Mouse (Mus musculus) gastrocnemius, postnatal 10 days (tissue): Measurements from ENCODE around the gene Gm44805. TPM values are rescaled to one million over a fixed set of nuclear protein-coding genes. Genes with fewer than 3 reads are reported as not detected.
"Not testable (repeated sequence)": the region's sequence is repeated elsewhere in the genome, so short reads cannot be mapped to it uniquely, and the experiment has no call there.

Source experiments
- DNase-seq: peaks from one replicate; pipeline ENCODE4 v3.0.0; 2021; ENCODE audit warnings: mixed read lengths
- total RNA-seq, 2 experiments: library from RNA; stranded (reverse); gene quantifications; 2 replicates each; pipeline ENCODE4 v1.2.3; 2021

The Gm44805 gene
- total RNA-seq, 2 experiments from 2014 or later: not detected

DNA sequence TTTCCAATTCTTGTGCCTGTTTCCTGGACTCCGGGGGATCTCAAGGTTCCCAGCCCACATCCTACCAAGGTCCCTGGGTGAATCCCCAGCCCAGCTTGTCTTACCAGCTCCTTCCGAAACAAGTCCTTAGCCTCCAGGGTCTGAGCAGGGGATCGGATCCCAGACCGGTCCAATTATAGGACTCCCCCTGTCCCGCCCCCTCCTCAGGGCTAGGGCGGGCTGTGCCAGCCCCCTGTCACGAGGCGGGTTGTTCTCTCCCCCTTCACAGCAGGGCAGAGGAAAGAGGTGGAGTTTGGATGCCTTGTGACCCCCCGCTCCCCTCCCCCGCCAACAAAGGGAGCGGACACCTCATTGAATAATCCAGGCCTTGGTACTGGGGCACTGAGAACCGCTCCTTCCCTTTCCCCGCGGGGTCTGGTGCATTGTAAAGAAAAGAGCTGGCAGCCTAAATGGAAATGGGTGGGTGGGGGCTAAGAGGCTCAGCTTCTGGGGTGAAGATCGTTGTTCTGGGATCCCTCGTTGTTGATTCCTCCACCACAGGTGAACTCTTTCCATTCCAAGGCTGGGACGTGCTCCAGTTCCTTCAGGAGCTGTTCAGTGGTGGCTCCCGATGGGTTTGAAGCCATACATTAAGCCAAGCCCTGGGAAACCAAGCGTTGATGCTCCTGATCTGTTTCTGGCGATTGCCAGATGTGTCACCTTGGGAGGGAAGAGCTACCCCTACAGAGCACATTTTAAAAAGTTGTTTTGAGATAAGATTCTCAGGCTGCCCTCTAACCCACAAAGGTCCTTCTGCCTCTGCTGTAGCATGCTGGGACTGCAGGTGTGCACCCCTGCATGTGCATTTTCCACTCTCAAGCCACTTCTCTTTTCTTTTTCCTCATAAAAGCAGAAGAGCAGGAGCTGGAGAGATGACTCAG, 17.9 kb upstream of the Gm44805 start, which contains the start of gene Apoe:
TSS of gene Apoe (minus strand) at position 282 of the 920 bp plus-strand sequence.
- DNase-seq: peak; percentile 39

- no peak for DNase-seq
Measured at GRCm38 (mm10) chr7:19697949-19698906, 17.0 kb upstream of the Gm44805 start.

DNA sequence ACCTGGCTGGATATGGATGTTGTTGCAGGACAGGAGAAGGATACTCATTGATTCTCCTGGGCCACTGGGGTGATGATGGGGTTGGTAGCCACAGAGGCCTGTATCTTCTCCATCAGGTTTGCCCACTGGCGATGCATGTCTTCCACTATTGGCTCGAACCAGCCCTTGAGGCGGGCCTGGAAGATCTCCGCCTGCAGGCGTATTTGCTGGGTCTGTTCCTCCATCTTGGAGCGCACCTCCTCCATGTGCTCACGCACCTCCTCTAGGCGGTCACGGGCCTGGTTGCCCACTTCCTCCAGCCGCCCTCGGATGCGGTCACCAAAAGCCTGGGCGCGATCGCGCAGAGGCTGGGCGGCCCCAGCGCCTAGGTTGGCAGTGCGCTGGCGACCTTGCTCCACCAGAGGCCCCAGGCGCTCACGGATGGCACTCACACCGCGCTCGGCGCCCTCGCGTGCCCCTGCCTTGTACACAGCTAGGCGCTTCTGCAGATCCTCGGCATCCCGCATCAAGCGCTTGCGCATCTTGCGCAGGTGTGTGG, 15.2 kb upstream of the Gm44805 start:
- DNase-seq: no peak

DNA sequence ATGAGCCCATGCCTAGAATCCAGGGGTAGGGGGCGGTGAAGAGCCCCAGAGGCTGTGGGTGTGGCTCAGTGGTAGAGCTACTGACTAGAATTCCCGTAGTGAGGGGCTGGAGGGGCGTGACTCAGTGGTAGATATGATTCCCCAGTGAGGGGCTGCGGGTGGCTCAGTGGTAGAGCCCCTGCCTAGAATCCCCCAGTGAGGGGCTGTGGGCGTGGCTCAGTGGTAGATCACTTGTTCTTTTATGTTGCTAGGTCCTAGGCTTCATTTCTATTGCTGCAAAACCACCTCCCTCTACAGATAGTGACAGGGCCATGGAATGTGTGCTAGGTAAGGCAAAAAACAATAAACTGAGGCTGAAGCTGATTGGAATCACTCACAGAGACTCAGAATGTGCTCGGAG, 14.7 kb upstream of the Gm44805 start:
- no peak for DNase-seq

DNA sequence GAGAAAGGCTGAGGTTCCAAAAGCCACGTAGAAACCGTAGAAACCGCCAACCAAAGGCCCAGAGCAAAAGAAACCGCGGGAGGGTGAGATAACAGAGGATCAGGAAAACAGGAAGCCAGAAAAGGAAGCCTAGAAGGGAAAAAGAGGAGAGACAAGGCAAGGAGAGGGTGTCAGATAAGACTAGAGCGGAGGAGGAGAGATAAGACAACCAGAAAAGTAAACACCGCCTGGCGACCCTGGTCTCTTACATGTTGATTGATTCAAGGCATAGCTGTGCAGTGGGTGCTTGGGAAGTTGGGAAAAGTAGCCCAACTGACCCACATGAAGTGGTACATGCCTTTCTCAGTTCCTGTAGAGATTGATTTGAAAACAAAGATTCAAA, 14.0 kb upstream of the Gm44805 start:
- no peak for DNase-seq

DNA sequence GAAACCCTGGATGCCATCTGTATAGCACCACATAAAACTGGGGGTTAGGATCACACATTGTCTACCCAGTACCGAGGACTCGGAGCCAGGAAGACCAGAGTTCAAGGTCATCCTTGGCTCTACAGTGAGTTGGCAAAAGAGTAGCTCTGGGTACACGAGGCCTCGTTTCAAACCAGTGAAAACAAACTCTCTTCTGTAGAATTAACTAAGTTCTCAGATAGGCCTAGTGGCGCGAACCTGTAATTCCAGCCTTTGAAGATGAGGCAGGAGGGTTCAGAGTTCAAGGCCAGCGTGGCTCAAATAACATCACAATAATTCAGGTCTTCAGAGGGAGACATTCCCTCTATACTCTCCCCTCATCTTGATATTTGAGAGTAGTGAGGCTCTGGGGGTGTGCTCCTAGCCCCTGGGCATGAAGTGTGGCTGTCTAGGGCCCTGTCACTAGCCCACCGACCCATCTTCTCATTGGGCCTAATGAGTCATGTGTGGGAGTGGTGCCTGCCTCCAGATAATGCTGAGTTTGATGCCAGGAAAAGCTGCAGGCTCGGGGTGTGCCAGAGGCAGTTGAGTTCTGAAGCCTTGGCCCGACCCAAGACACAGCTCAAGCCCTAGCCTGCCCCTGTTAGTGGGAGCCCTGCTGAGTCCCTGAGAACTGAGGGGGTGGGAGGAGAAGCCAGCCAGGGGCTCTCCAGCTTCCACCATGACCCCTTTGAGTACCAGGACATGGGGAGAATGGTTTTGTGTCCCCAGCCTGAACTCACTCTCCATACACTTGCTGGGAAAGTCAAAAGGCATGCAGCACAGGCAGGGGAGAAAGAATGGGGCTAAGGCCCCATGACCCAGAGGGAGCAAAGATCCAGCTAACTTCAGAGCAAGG, 13.4 kb upstream of the Gm44805 start:
- DNase-seq: no peak

- DNase-seq: peak; percentile 38
Measured at GRCm38 (mm10) chr7:19693421-19693820, 12.2 kb upstream of the Gm44805 start.

DNA sequence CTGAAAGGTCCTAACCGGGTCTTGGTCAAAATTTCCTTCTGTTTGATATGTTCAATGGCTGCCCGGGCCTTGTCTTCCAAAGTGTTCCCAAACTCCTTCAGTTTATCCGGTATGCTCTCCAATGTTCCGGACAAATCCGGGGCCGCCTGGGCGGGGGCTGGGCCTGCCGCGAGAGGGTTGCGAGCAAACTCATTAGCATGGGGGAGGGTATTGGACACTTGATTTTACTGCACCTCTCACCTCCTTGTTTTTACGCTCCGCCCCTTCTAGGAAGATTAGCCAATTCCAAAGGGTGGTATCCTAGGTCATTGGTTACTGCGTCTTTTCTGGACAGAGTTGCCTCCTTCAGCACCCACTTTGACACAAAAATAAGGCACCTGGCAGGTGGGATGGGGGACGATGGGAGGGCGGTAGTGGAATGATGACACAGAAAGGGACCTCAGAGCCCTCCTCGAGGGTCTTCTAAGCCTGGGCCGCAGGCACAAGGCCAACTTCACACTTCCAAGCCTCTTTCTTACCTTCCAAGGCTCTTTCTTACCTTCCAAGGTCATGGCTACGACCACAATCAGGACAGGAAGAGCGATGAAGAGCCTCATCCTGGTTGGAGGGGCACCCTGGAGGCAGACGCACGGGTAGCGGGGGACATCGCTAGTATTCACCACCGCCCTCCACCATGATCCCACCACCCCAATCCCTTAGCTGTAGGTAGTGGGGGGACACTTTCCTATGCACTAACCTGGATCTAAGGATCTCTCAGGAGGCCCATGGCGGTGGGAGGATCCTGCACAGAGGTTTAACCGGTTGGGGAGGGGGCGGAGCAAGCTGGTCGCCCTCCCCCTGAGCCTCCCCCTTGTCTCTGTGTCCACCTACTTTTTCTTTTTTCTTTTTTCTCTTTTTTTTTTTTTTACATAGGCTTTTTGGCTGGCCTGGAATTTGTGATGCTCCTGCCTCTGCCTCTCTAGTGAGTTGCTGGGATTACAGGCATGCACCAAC, 10.9 kb upstream of the Gm44805 start, which contains the start of gene Apoc1:
TSS of gene Apoc1 (minus strand) at position 788 of the 993 bp plus-strand sequence.
- no peak for DNase-seq

DNA sequence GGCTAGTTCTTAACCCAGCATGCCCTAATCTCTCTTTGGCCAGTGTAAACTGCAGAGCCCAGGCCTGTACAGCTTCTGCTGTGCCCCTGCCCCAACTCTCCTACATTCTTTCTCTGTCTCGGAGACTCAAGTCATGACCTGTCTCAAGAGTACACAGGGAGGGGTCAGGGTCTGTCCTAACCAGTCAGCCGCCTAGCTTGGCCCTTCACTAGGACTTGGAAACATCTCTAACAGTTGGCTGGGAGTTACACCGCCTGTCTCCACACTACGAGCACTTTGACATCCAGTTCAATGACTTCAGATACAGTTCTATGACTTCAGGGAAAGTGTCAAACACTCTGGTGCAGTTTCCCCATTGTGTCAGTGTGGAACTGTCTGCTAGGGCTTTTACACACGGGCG, 10.2 kb upstream of the Gm44805 start:
- no peak for DNase-seq

DNA sequence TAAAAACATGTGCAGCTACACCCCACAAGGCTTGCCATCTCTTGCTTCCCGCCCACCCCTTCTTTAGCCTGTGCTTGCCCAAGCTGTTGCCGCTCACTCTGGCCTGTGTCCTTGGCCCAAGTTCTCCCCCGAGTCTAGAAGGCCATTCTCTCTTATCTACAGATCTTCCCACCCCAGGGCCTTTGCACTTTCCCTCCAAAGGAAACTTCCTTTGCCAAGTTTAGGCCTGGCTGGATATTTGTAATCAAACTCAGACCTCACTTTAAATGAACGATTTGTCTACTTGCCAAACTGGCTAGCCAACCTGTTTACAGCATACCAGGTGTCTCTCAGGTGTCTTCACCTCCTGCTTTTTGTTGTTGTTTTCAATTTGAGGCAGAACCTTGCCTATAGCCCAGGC, 9.6 kb upstream of the Gm44805 start:
- DNase-seq: no peak

GRCm38 (mm10) chr7:19688611-19689010, 7.4 kb upstream of the Gm44805 start:
- no peak for DNase-seq

GRCm38 (mm10) chr7:19688101-19688500, 6.9 kb upstream of the Gm44805 start:
- DNase-seq: no peak

- not testable (repeated sequence) for DNase-seq
Measured at GRCm38 (mm10) chr7:19686927-19687583, 5.8 kb upstream of the Gm44805 start.

DNA sequence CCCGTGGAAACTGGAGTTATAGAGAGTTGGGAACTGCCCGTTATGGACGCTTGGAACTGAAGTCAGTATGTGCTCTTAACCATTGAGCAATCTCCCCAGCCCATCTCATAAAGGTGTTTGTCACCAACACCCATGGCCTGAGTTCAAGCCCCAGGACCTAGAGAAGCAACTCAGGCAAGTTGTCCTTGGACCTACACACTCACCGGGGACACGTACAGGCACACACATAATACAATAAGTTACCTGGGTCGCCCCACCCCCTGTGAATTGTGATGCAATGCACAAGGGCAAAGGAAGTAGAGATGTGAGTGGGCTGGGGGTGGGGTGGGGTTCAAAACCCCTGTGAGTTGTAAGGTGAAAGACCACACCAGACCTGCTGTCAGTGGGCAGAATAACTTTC, 5.3 kb upstream of the Gm44805 start:
- DNase-seq: no peak

DNA sequence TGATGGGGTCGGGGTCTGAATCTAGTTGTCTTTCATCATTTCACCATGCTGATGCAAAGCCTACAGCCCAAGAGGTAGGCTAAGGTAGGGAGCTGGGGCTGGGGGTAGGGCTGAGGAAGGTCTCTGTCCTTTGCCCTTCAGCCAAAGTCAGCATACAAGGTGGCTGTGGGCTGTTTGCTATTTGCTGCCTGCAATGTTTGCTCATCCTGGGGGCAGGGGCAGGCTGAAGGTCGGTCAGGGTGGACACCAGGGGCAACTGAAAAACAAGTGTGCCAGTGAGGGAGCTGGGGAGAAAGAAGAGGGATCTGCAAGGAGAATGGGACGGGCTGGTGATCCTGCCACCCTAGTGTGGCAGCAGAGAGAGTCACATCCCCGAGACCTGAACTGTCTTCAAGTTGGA, 4.2 kb upstream of the Gm44805 start:
- DNase-seq: no peak

DNA sequence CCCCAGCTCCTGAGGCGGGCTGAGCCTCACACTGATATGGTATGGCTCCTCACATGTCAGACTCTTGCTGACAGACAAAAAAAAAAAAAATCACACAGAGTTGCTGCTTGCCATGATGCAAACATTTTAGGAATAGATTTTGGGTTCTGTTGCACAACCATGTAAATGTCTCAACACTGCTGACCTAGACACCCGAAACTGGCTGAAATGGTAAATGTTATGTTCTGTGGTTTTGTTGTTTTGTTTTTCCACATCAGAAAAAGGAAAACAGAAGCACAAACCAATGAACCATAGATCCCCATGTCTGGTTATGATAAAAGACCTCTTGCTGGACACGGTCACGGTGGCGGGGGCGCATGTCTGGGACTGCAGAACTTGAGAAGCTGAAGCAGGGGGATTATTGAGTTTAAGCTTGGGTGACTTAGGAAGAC, 2.6 kb upstream of the Gm44805 start:
- DNase-seq: no peak

- no peak for DNase-seq
Measured at GRCm38 (mm10) chr7:19682979-19683378, 1.8 kb upstream of the Gm44805 start.

DNA sequence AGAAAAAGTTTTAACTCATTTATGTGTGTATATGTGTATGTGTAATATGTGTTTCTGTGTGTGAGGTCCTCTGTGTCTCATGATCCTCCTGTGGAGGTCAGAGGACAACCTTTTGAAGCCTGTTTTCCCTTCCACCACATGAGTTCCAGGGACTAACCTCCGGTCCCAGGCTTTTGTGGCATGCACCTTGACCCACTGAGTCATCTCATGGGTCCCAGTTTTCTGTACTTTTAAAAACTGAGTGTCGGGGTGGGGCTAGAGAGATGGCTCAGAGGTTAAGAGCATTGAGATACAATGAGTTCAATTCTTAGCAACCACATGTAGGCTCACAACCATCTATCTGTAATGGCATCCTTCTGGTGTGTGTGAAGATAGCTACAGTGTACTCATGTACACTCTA, 521 bp downstream of the Gm44805 start:
- no peak for DNase-seq

DNA sequence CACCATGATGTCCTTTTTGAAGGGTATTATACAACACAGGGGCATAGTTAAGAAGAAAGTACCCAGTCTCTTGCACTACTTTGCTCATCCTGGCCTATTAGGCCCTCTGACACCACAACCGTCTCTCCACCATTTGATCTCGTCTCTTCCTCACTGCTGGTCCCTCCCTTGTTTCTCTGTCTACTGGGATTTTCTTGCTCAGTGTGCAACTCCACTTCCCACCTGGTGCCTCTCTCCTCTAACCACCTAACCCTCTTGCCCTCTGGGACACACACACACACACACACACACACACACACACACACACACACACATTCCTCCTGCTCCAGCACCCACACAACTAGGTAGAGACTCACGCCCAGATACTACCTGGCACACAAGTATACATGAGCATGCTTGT, 2.3 kb downstream of the Gm44805 start:
- DNase-seq: no peak

- DNase-seq: no peak
Measured at GRCm38 (mm10) chr7:19677872-19678271, 3.4 kb downstream of the Gm44805 start, which contains the start of gene Apoc2. Gene Apoc2, minus strand, starts transcription at chr7:19677941.
